Mouse (Mus musculus): ENCODE measurements around the gene Vmn1r166. TPM values are rescaled to one million over a fixed set of nuclear protein-coding genes. Genes with fewer than 3 reads are reported as not detected.
"Not testable (repeated sequence)": the region's sequence is repeated elsewhere in the genome, so short reads cannot be mapped to it uniquely, and the experiment has no call there.

Vmn1r166 gene
- not detected in 2 replicates for polyA plus RNA-seq (2014; fragmentation: Nextera tagmentation; extraction: Ambion mirVana)

DNA sequence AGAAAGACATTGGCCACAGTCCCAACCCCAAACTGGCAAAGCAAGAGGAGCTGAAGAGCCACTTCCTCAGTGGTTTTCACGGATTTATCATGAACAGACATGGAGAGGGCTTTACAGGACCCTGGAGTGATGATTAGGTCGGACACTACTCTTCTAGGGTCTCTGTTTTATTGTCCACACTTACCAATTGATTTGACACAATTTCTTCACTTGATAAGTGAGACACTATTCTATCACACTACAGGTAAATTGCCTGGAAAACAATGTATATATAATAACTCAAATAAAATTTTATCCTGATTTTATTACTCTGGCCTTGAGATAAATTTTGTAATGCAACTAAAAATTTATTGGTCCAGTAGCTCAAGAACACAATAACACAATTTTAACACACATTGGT lies at the start of gene Vmn1r166:
Vmn1r166 (minus strand) TSS at position 101 of the 400 bp plus-strand sequence.
- not testable (repeated sequence) for H3K27ac ChIP-seq (ENCODE audit: low read depth, low read length); H3K36me3 ChIP-seq (ENCODE audit: control insufficient read depth, insufficient read depth, low read length); DNase-seq (ENCODE audit: low spot score); H3K4me1 ChIP-seq (replicated peaks; ENCODE audit: control insufficient read depth, insufficient read depth, low read length); H3K27me3 ChIP-seq (ENCODE audit: control insufficient read depth, insufficient read depth, low read length); H3K9ac ChIP-seq (ENCODE audit: low read length); ATAC-seq (replicated peaks; ENCODE audit: low FRiP score); H3K9me3 ChIP-seq (ENCODE audit: control insufficient read depth, low read length); H3K4me3 ChIP-seq (ENCODE audit: low read depth, low read length); H3K4me2 ChIP-seq (ENCODE audit: low read depth, low read length, severe bottlenecking)
- WGBS = no CpG with 5 or more reads among the region's 2 CpGs

DNA sequence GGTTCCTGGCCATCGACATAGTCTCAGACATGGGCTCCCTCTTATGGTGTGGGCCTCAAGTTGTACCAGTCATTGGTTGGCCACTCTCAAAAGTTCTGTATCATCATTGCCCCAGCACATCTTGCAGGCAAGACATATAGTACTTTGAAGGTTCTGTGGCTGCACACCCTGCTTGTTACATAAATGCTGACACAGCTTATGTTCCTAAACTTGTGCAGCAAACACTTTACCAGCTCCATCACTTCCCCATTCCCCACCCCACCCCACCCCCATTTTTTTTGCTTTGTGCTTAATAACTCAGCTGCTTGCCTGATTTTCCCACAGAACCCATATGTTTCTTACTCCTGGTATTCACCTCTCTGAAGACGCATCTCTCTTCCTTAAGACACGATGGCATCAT lies 49.4 kb upstream of the Vmn1r166 start, which contains the start of gene Nlrp4e:
Nlrp4e (plus strand) TSS at position 301 of the 400 bp plus-strand sequence.
- H3K4me2 ChIP-seq (ENCODE audit: low read depth, low read length, severe bottlenecking); ATAC-seq (replicated peaks; ENCODE audit: low FRiP score); H3K9ac ChIP-seq (ENCODE audit: low read length); H3K27me3 ChIP-seq (ENCODE audit: control insufficient read depth, insufficient read depth, low read length); H3K27ac ChIP-seq (ENCODE audit: low read depth, low read length); H3K4me1 ChIP-seq (replicated peaks; ENCODE audit: control insufficient read depth, insufficient read depth, low read length); H3K9me3 ChIP-seq (ENCODE audit: control insufficient read depth, low read length); DNase-seq (ENCODE audit: low spot score); H3K36me3 ChIP-seq (ENCODE audit: control insufficient read depth, insufficient read depth, low read length); H3K4me3 ChIP-seq (ENCODE audit: low read depth, low read length): not testable (repeated sequence)
- 87% methylated on average over 3 of the region's 3 CpGs for WGBS

- not testable (repeated sequence) for ATAC-seq (replicated peaks; ENCODE audit: low FRiP score); H3K27ac ChIP-seq (ENCODE audit: low read depth, low read length); H3K9me3 ChIP-seq (ENCODE audit: control insufficient read depth, low read length); H3K9ac ChIP-seq (ENCODE audit: low read length); DNase-seq (ENCODE audit: low spot score); H3K4me2 ChIP-seq (ENCODE audit: low read depth, low read length, severe bottlenecking); H3K36me3 ChIP-seq (ENCODE audit: control insufficient read depth, insufficient read depth, low read length); H3K4me1 ChIP-seq (replicated peaks; ENCODE audit: control insufficient read depth, insufficient read depth, low read length); H3K27me3 ChIP-seq (ENCODE audit: control insufficient read depth, insufficient read depth, low read length); H3K4me3 ChIP-seq (ENCODE audit: low read depth, low read length)
- WGBS = no CpG with 5 or more reads among the region's 2 CpGs
Observed at GRCm38 (mm10) chr7:23278800-23279199, 27.3 kb upstream of the Vmn1r166 start, which contains the start of gene Gm6902. Gm6902 (minus strand) TSS chr7:23278900.

- WGBS = no CpG with 5 or more reads among the region's 3 CpGs
- H3K9me3 ChIP-seq (ENCODE audit: control insufficient read depth, low read length); H3K27ac ChIP-seq (ENCODE audit: low read depth, low read length); H3K4me1 ChIP-seq (replicated peaks; ENCODE audit: control insufficient read depth, insufficient read depth, low read length); ATAC-seq (replicated peaks; ENCODE audit: low FRiP score); H3K4me2 ChIP-seq (ENCODE audit: low read depth, low read length, severe bottlenecking); DNase-seq (ENCODE audit: low spot score); H3K27me3 ChIP-seq (ENCODE audit: control insufficient read depth, insufficient read depth, low read length); H3K36me3 ChIP-seq (ENCODE audit: control insufficient read depth, insufficient read depth, low read length); H3K4me3 ChIP-seq (ENCODE audit: low read depth, low read length); H3K9ac ChIP-seq (ENCODE audit: low read length): not testable (repeated sequence)
Observed at GRCm38 (mm10) chr7:23217032-23217431, 34.5 kb downstream of the Vmn1r166 start, which contains the start of gene Vmn1r165. Vmn1r165 (plus strand) TSS chr7:23217332.

Other genes with a start within 250 kb of the Vmn1r166 start
- gene Gm4216, start 231.8 kb downstream of the Vmn1r166 start, polyA plus RNA-seq (2014; fragmentation: Nextera tagmentation; extraction: Ambion mirVana) = not detected in 2 replicates
- gene Vmn1r163, start 196.1 kb downstream of the Vmn1r166 start, polyA plus RNA-seq (2014; fragmentation: Nextera tagmentation; extraction: Ambion mirVana) = not detected in 2 replicates
- not detected in 2 replicates for gene Gm8720, start 184.2 kb downstream of the Vmn1r166 start, polyA plus RNA-seq (2014; fragmentation: Nextera tagmentation; extraction: Ambion mirVana)
- not detected in 2 replicates for gene Gm10662, start 107.2 kb downstream of the Vmn1r166 start, polyA plus RNA-seq (2014; fragmentation: Nextera tagmentation; extraction: Ambion mirVana)
- not detected in 2 replicates for gene Vmn1r165, start 34.4 kb downstream of the Vmn1r166 start, polyA plus RNA-seq (2014; fragmentation: Nextera tagmentation; extraction: Ambion mirVana)
- gene Gm6902, start 27.2 kb upstream of the Vmn1r166 start, polyA plus RNA-seq (2014; fragmentation: Nextera tagmentation; extraction: Ambion mirVana) = not detected in 2 replicates
- not detected in 2 replicates for gene Nlrp4e, start 49.5 kb upstream of the Vmn1r166 start, polyA plus RNA-seq (2014; fragmentation: Nextera tagmentation; extraction: Ambion mirVana)
- gene Nlrp5, start 134.2 kb upstream of the Vmn1r166 start, polyA plus RNA-seq (2014; fragmentation: Nextera tagmentation; extraction: Ambion mirVana) = not detected in 2 replicates